Comparison of ENCODE assay signal across 10 mouse cellular contexts in genomic region chr16:45810155-45810554, GRCm38 (mm10).
DNase-seq lines count a peak whose midpoint lies in the region; ATAC-seq and TF ChIP-seq lines count a peak whose summit lies in the region.
"Had no signal": no experiment of that assay in that cellular context is flagged by ENCODE, and none has a peak within 500 bp of the region (broad histone marks: within the 10 kb centered on the region; RNA-seq: fewer than 3 reads in every experiment).

No protein-coding gene starts in this region.

- H3K9ac ChIP-seq in limb, embryonic 14.5 days (ENCODE audit: low read depth, low read length, severe bottlenecking) = no peak overlapping the region
- no peak overlapping the region for H3K9ac ChIP-seq in stomach, embryonic 15.5 days

- H3K9me3 ChIP-seq in limb, embryonic 14.5 days (ENCODE audit: control insufficient read depth, low read length) = no peaks in the 10 kb centered on the region
- H3K9me3 ChIP-seq in stomach, embryonic 15.5 days = no peaks in the 10 kb centered on the region

- 13% methylated on average over 2 of the region's 2 CpGs for WGBS in limb, embryonic 14.5 days
- WGBS in stomach, embryonic 15.5 days = 26% methylated on average over 2 of the region's 2 CpGs

- TF ChIP-seq POLR2A in limb, embryonic 14.5 days (IDR thresholded peaks at IDR 0.05; ENCODE audit: borderline replicate concordance, extremely low read depth, insufficient read depth, insufficient read length) = no peak

- DNase-seq in gastrocnemius, adult 2 months = peak; percentile 32
- no peak for DNase-seq in gastrocnemius, postnatal 25 days
- peak; percentile 28 to 33 for DNase-seq in heart, adult 9 months (ENCODE audit: low spot score in 2 of 2)
- peak; percentile 27 for DNase-seq in limb, embryonic 14.5 days (ENCODE audit: low spot score)

- H3K27ac ChIP-seq in gastrocnemius, adult 2 months = peak overlapping the region; percentile 61
- H3K27ac ChIP-seq in limb, embryonic 14.5 days (replicated peaks; ENCODE audit: low read depth, low read length) = no peak overlapping the region; the same call in 1 of the 2 replicates
- peak overlapping the region; percentile 2; the same call in 1 of the 2 replicates for H3K27ac ChIP-seq in stomach, embryonic 15.5 days
- H3K27ac ChIP-seq: hindbrain, postnatal 0 days had no signal

- intact Hi-C loops in gastrocnemius, adult 2 months (cut with DNase I) = no loop called here

- no peak for TF ChIP-seq CTCF in gastrocnemius, adult 2 months (IDR thresholded peaks at IDR 0.05)

- H3K4me2 ChIP-seq in limb, embryonic 14.5 days (replicated peaks; ENCODE audit: low read depth, low read length, severe bottlenecking) = no peak overlapping the region
- no peak overlapping the region; the same call in 1 of the 2 replicates for H3K4me2 ChIP-seq in stomach, embryonic 15.5 days

- peaks cover 28% of the 10 kb centered on the region for H3K36me3 ChIP-seq in limb, embryonic 14.5 days (ENCODE audit: control insufficient read depth, insufficient read depth, low read length)
- peaks cover 10% of the 10 kb centered on the region for H3K36me3 ChIP-seq in stomach, embryonic 15.5 days

- ATAC-seq in limb, embryonic 14.5 days (ENCODE audit: low FRiP score, low read depth) = peak; percentile 62
- peak; percentile 60; the same call in 1 of the 2 replicates for ATAC-seq in stomach, embryonic 15.5 days (ENCODE audit: insufficient read depth, low FRiP score, low read depth)
- ATAC-seq in activated CD4-positive, CD25-positive, alpha-beta regulatory T cell, adult 4 months = no peak
- no peak for ATAC-seq in monocyte, adult 5-6 weeks (replicated peaks; ENCODE audit: insufficient number of reproducible peaks, low FRiP score, low TSS enrichment, poor library complexity, severe bottlenecking)
- no peak for ATAC-seq in megakaryocyte-erythroid progenitor cell, adult 5-6 weeks (replicated peaks; ENCODE audit: low FRiP score, low TSS enrichment, poor library complexity, severe bottlenecking)
- ATAC-seq: hindbrain, postnatal 0 days; midbrain, embryonic 16.5 days had no signal

- no peaks in the 10 kb centered on the region for H3K27me3 ChIP-seq in limb, embryonic 14.5 days (ENCODE audit: control insufficient read depth, insufficient read depth, low read length)
- H3K27me3 ChIP-seq in stomach, embryonic 15.5 days (replicated peaks) = no peaks in the 10 kb centered on the region

- H3K4me3 ChIP-seq in gastrocnemius, adult 2 months = no peak overlapping the region
- H3K4me3 ChIP-seq in limb, embryonic 14.5 days (replicated peaks; ENCODE audit: low read length) = no peak overlapping the region
- H3K4me3 ChIP-seq in stomach, embryonic 15.5 days (replicated peaks) = no peak overlapping the region

- H3K4me1 ChIP-seq in limb, embryonic 14.5 days (ENCODE audit: control insufficient read depth, insufficient read depth, low read length) = peaks cover 20% of the 10 kb centered on the region
- H3K4me1 ChIP-seq in stomach, embryonic 15.5 days = 0 out of 2 replicates have a peak, but pooled peaks cover 13% of the 10 kb centered on the region

Comparison
In these comparisons a context has a peak if more than half of its experiments do, and no peak if none do; other contexts are left out.
1. ATAC-seq: peak in limb, embryonic 14.5 days (single experiment) and stomach, embryonic 15.5 days (single experiment); none in activated CD4-positive, CD25-positive, alpha-beta regulatory T cell, adult 4 months (single experiment), monocyte, adult 5-6 weeks (single experiment) and megakaryocyte-erythroid progenitor cell, adult 5-6 weeks (single experiment).